Mouse (Mus musculus) CH12.LX (cell line): Measurements from ENCODE around the gene Pip5k1c. TPM values are rescaled to one million over a fixed set of nuclear protein-coding genes. Genes with fewer than 3 reads are reported as not detected.

Experiments used
- DNase-seq: peaks from one replicate; pipeline ENCODE4 v3.0.0-alpha.2; 2013; ENCODE audit errors: extremely low read depth
- H3K27ac ChIP-seq: 2 replicates; pipeline ENCODE4 v1.5.1; 2012; ENCODE audit warnings: low read depth, mild to moderate bottlenecking, control low read depth, moderate library complexity; ENCODE audit not compliant: insufficient read depth
- H3K27me3 ChIP-seq: replicated peaks from 2 replicates; pipeline ENCODE3; 2012; ENCODE audit warnings: inconsistent platforms
- H3K36me3 ChIP-seq, 2 experiments: replicated peaks in 1 of 2; 2 replicates each; pipeline versions ENCODE3 to v1.6.1; 2012; ENCODE audit warnings: inconsistent platforms in 1 of 2, low read length in 1 of 2, mild to moderate bottlenecking in 1 of 2, mixed read lengths in 1 of 2, moderate library complexity in 1 of 2; ENCODE audit not compliant: control insufficient read depth in 1 of 2, insufficient read depth in 1 of 2
- H3K4me1 ChIP-seq, 2 experiments: 2 replicates each; pipeline ENCODE4 v1.6.1; 2012; ENCODE audit warnings: inconsistent platforms in 1 of 2, moderate library complexity in 1 of 2; ENCODE audit not compliant: insufficient read depth in 2 of 2, control insufficient read depth in 1 of 2
- H3K4me2 ChIP-seq: 2 replicates; pipeline ENCODE4 v1.6.1; 2012; ENCODE audit warnings: low read depth, mild to moderate bottlenecking, control low read depth; ENCODE audit not compliant: poor library complexity, insufficient read depth, severe bottlenecking
- H3K4me3 ChIP-seq, 3 experiments: fragments of 150-350 bp in 1 of 3; sonication (generic) in 1 of 3; replicated peaks in 1 of 3; 2 replicates each; pipeline versions ENCODE3 to v1.5.1; 2011 to 2012; ENCODE audit warnings: low read depth in 2 of 3, low read length in 2 of 3, mild to moderate bottlenecking in 2 of 3, moderate library complexity in 2 of 3, control low read depth in 1 of 3, improper control_type of control experiment in 1 of 3, inconsistent platforms in 1 of 3, mixed read lengths in 1 of 3; ENCODE audit not compliant: poor library complexity in 1 of 3
- H3K79me2 ChIP-seq: replicated peaks from 2 replicates; pipeline ENCODE4 v1.6.1; 2012; ENCODE audit warnings: mild to moderate bottlenecking, moderate library complexity; ENCODE audit not compliant: control insufficient read depth, poor library complexity, insufficient read depth, severe bottlenecking; ENCODE audit errors: extremely low read depth
- H3K9ac ChIP-seq: 2 replicates; pipeline ENCODE4 v1.6.1; 2012; ENCODE audit warnings: low read depth, mild to moderate bottlenecking, control low read depth, moderate library complexity; ENCODE audit not compliant: insufficient read depth
- H3K9me3 ChIP-seq: replicated peaks from 2 replicates; pipeline ENCODE3; 2012; ENCODE audit warnings: low read length, inconsistent platforms, mixed read lengths
- CHD1 ChIP-seq: IDR thresholded peaks from 2 replicates; pipeline ENCODE4 v1.6.1; 2012; ENCODE audit warnings: low read depth, low read length, improper control_type of control experiment, inconsistent platforms
- CHD2 ChIP-seq: IDR thresholded peaks from 2 replicates; pipeline ENCODE4 v1.6.1; 2011; ENCODE audit warnings: low read length, improper control_type of control experiment
- CTCF ChIP-seq, 2 experiments: IDR thresholded peaks in 1 of 2; conservative IDR thresholded peaks in 1 of 2; 2 replicates each; pipeline ENCODE4 v1.5.1; 2011 to 2012; ENCODE audit warnings: low read depth in 2 of 2, low read length in 2 of 2, improper control_type of control experiment in 1 of 2, inconsistent platforms in 1 of 2, mild to moderate bottlenecking in 1 of 2, moderate library complexity in 1 of 2
- E2F4 ChIP-seq: IDR thresholded peaks from 2 replicates; pipeline ENCODE4 v1.6.1; 2011; ENCODE audit warnings: low read depth, low read length, improper control_type of control experiment; ENCODE audit not compliant: insufficient replicate concordance
- ELF1 ChIP-seq: IDR thresholded peaks from 2 replicates; pipeline ENCODE4 v1.6.1; 2014; ENCODE audit warnings: low read depth, mild to moderate bottlenecking, inconsistent platforms, low read length, improper control_type of control experiment
- GABPA ChIP-seq: IDR thresholded peaks from 2 replicates; pipeline ENCODE4 v1.6.1; 2012; ENCODE audit warnings: low read depth, low read length, improper control_type of control experiment, inconsistent platforms; ENCODE audit not compliant: insufficient replicate concordance
- IRF4 ChIP-seq: IDR thresholded peaks from 2 replicates; pipeline ENCODE4 v1.6.1; 2014; ENCODE audit warnings: low read depth, mild to moderate bottlenecking, inconsistent platforms, low read length, improper control_type of control experiment
- JUN ChIP-seq: IDR thresholded peaks from 2 replicates; pipeline ENCODE4 v1.6.1; 2011; ENCODE audit warnings: low read depth, mild to moderate bottlenecking, low read length, improper control_type of control experiment, moderate library complexity; ENCODE audit not compliant: insufficient read depth
- KAT2A ChIP-seq: IDR thresholded peaks from 2 replicates; pipeline ENCODE4 v1.6.1; 2012; ENCODE audit warnings: low read length, improper control_type of control experiment, inconsistent platforms; ENCODE audit not compliant: insufficient replicate concordance
- MAFK ChIP-seq: IDR thresholded peaks from 2 replicates; pipeline ENCODE4 v1.6.1; 2011; ENCODE audit warnings: low read length, improper control_type of control experiment; ENCODE audit not compliant: insufficient replicate concordance
- MAZ ChIP-seq: IDR thresholded peaks from 2 replicates; pipeline ENCODE4 v1.6.1; 2012; ENCODE audit warnings: low read depth, mild to moderate bottlenecking, inconsistent platforms, low read length, improper control_type of control experiment, moderate library complexity
- MEF2A ChIP-seq: IDR thresholded peaks from 2 replicates; pipeline ENCODE4 v1.6.1; 2014; ENCODE audit warnings: low read depth, mild to moderate bottlenecking, inconsistent platforms, low read length, improper control_type of control experiment, borderline replicate concordance
- NELFE ChIP-seq: IDR thresholded peaks from 2 replicates; pipeline ENCODE4 v1.6.1; 2011; ENCODE audit warnings: low read depth, low read length, improper control_type of control experiment
- SMC3 ChIP-seq: IDR thresholded peaks from 2 replicates; pipeline ENCODE4 v1.6.1; 2011; ENCODE audit warnings: low read depth, low read length, improper control_type of control experiment
- TBP ChIP-seq: conservative IDR thresholded peaks from 2 replicates; pipeline ENCODE4 v1.6.1; 2011; ENCODE audit warnings: low read depth, low read length, improper control_type of control experiment
- TCF12 ChIP-seq: IDR thresholded peaks from 2 replicates; pipeline ENCODE4 v1.6.1; 2014; ENCODE audit warnings: low read depth, mild to moderate bottlenecking, inconsistent platforms, low read length, improper control_type of control experiment
- UBTF ChIP-seq: IDR thresholded peaks from 2 replicates; pipeline ENCODE4 v1.6.1; 2012; ENCODE audit warnings: low read depth, mild to moderate bottlenecking, inconsistent platforms, low read length, improper control_type of control experiment, moderate library complexity
- ZC3H11A ChIP-seq: IDR thresholded peaks from 2 replicates; pipeline ENCODE4 v1.6.1; 2012; ENCODE audit warnings: low read depth, mild to moderate bottlenecking, inconsistent platforms, low read length, improper control_type of control experiment
- ZKSCAN1 ChIP-seq: IDR thresholded peaks from 2 replicates; pipeline ENCODE4 v1.6.1; 2012; ENCODE audit warnings: low read depth, inconsistent platforms, low read length, improper control_type of control experiment, borderline replicate concordance
- ZMIZ1 ChIP-seq: IDR thresholded peaks from 2 replicates; pipeline ENCODE4 v1.6.1; 2012; ENCODE audit warnings: low read depth, mild to moderate bottlenecking, inconsistent platforms, low read length, improper control_type of control experiment
- ZNF384 ChIP-seq: IDR thresholded peaks from 2 replicates; pipeline ENCODE4 v1.6.1; 2012; ENCODE audit warnings: low read depth, low read length, improper control_type of control experiment, inconsistent platforms
- dilution Hi-C: fragments of 300-500 bp; cut with MboI; formaldehyde crosslinking; loops from 2 replicates; pipeline ENCODE4 v1.14.3; 2020; ENCODE audit warnings: low sequenced_read_pairs; ENCODE audit not compliant: extremely low pct_unique_long_range_greater_than_20kb, extremely low pct_ligation_motif_present
- in situ Hi-C: fragments of 300-500 bp; cut with MboI; formaldehyde crosslinking; loops from 3 replicates; pipeline ENCODE4 v1.14.3; 2019; ENCODE audit warnings: low sequenced_read_pairs, low pct_ligation_motif_present, low pct_unique_long_range_greater_than_20kb, mixed read lengths
- polyA plus RNA-seq: library from polyadenylated mRNA; unstranded; fragments of >175 nt; gene quantifications from 2 replicates; pipeline ENCODE4 v1.2.1, GENCODE M21; 2012; ENCODE audit warnings: low read depth; ENCODE audit not compliant: insufficient read length
- total RNA-seq, 2 experiments: library from RNA; depleted of rRNA; stranded (reverse); fragments of 300-350 nt in 1 of 2; fragments of >200 nt in 1 of 2; gene quantifications; 2 replicates each; pipeline ENCODE4 v1.2.3; 2012 to 2014

Pip5k1c gene
- total and polyA plus RNA-seq, 3 experiments: 11.4 to 51.4 (median 12.6) TPM

DNA sequence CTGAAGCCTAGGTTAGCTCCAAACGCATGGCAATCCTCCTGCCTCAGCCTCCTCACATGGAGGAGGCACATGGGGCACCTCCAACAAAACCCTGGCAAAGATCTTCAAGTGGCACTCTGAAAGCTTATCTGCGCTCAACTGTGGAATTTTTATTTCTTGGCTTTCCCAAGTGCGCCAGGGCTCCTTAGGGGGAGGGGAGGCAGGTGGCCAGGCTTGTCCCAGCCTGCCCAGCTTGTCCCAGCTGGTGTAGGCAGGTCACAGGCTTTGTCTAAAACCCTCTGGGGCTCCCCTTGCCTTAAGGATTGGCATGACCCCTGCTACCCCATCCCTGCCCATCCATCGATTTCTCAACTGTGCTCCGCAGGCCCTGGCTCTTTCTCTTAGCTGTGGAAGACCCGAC is 8.6 kb upstream of the Pip5k1c start:
- no peaks in the 10 kb centered on the region for H3K79me2 ChIP-seq
- H3K9ac ChIP-seq: no peak overlapping the region
- peaks cover 5 to 28% of the 10 kb centered on the region in 2 experiments; a peak in 3 of 4 replicates for H3K4me1 ChIP-seq
- no peak for DNase-seq
- H3K9me3 ChIP-seq: peaks cover 6% of the 10 kb centered on the region
- in situ Hi-C loops: no loop called here
- no peak overlapping the region for H3K4me2 ChIP-seq
- TF ChIP-seq NELFE (no peak), GABPA (no peak), E2F4 (no peak), KAT2A (no peak), MAZ (no peak), ZKSCAN1 (no peak), ZC3H11A (no peak), TCF12 (no peak)
- TF ChIP-seq, all 38 proteins: peak for 0
- Histone ChIP-seq H3K27ac (no peak overlapping the region), H3K4me3 (no peak overlapping the region), H3K36me3 (no peaks in the 10 kb centered on the region), H3K27me3 (peaks cover 40% of the 10 kb centered on the region)
- dilution Hi-C loops: no loop called here

DNA sequence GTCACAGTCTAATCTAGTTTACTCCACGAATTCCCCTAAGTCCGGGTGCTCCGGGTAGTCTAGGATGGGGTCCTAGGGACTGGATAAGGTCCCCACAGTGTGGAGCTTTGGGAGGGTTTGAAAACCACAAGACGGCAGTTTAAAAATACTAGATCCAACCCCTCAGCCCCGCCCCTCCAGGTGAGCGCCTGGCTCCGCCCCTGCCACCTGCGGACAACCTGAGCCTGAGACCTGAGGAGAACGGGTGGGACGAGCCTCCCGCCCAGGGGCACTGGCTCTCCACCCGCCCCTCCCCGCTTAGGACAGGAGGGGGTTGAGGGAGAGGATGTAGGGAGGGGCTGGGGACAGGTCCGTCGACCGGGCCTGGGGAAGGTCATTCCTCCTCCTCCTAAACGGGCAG is 8.0 kb upstream of the Pip5k1c start:
- H3K36me3 ChIP-seq: no peaks in the 10 kb centered on the region
- no peak overlapping the region for H3K4me2 ChIP-seq
- dilution Hi-C loops (no loop called here), in situ Hi-C loops (loop anchor here (5.0 kb wide), 1 partner anchor 87 kb away; no protein-coding TSS in a partner anchor)
- no peak overlapping the region for H3K4me3 ChIP-seq
- no peak for DNase-seq
- H3K79me2 ChIP-seq: no peaks in the 10 kb centered on the region
- H3K27ac ChIP-seq: no peak overlapping the region
- TF ChIP-seq MAFK (no peak), ZKSCAN1 (no peak), MEF2A (no peak), ZC3H11A (no peak), CHD1 (no peak), ZNF384 (no peak), MAZ (no peak), ZMIZ1 (no peak), CHD2 (no peak), ELF1 (no peak), JUN (no peak), IRF4 (no peak), KAT2A (no peak), SMC3 (no peak), TBP (no peak), UBTF (no peak), CTCF (conservative IDR thresholded peaks at IDR 0.05 in 1 of 2, IDR thresholded peaks at IDR 0.05 in 1 of 2; ENCODE audit: low read depth in 2 of 2, low read length in 2 of 2) (no peak), GABPA (no peak)
- no peak overlapping the region for H3K9ac ChIP-seq
- peaks cover 6% of the 10 kb centered on the region for H3K9me3 ChIP-seq
- H3K27me3 ChIP-seq: peaks cover 38% of the 10 kb centered on the region
- H3K4me1 ChIP-seq: peaks cover 5 to 32% of the 10 kb centered on the region in 2 experiments; a peak in 3 of 4 replicates
